Mouse (Mus musculus) cortical plate, adult 2 months (tissue): Measurements from ENCODE around the gene Dennd2c.

Source experiments
- CTCF ChIP-seq: fragments of 200-500 bp; IDR thresholded peaks from 2 replicates; pipeline ENCODE4 v1.5.1; 2011; ENCODE audit warnings: mild to moderate bottlenecking, control low read depth, low read length; ENCODE audit not compliant: insufficient read depth; ENCODE audit errors: extremely low read depth
- POLR2A ChIP-seq: fragments of 200-500 bp; IDR thresholded peaks from 2 replicates; pipeline ENCODE4 v1.6.1; 2011; ENCODE audit warnings: mild to moderate bottlenecking, low read length, control low read depth; ENCODE audit not compliant: insufficient read depth; ENCODE audit errors: extremely low read depth

- TF ChIP-seq POLR2A (no peak), CTCF (no peak)
Observed at GRCm38 (mm10) chr3:103179527-103179926, 77.1 kb downstream of the Dennd2c start.
